Mouse (Mus musculus) hematopoietic stem cell, adult 5-6 weeks (primary cell): ENCODE measurements around the gene Ergic2. TPM values are rescaled to one million over a fixed set of nuclear protein-coding genes. Genes with fewer than 3 reads are reported as not detected.

Source experiments
- ATAC-seq, 2 experiments: fragments of 125-278 bp in 1 of 2; replicated peaks in 1 of 2; 2 replicates each; pipeline ENCODE4 v1.8.0; 2016 to 2017; ENCODE audit warnings: inconsistent platforms in 2 of 2, mild to moderate bottlenecking in 2 of 2, moderate number of reproducible peaks in 2 of 2, low read depth in 1 of 2, moderate TSS enrichment in 1 of 2; ENCODE audit not compliant: low FRiP score in 2 of 2, poor library complexity in 2 of 2, severe bottlenecking in 2 of 2, insufficient read depth in 1 of 2, low TSS enrichment in 1 of 2
- total RNA-seq: library from RNA; stranded (forward); fragments of 172-1452, 232-1000 nt; gene quantifications from 2 replicates; pipeline ENCODE4 v1.2.3, GENCODE M21; 2017

The Ergic2 gene
- total RNA-seq, 1 experiment from 2014 or later, result 107 TPM

DNA sequence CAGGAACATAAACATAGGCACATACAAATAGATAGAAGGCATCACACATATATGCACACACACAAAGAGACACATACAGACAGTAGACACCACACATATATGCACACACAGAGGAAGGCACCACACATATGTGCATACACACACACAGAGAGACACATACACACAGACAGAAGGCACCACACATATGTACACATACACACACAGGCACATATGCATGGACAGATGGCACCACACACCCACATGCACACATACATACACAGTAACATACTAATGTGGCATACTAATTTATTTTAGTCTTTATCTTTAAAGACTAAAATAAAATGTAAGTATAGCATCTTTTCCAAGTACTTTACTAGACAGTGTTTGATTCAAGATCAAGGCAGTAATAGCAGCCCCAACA is 78.6 kb downstream of the Ergic2 start:
- no peak for ATAC-seq

DNA sequence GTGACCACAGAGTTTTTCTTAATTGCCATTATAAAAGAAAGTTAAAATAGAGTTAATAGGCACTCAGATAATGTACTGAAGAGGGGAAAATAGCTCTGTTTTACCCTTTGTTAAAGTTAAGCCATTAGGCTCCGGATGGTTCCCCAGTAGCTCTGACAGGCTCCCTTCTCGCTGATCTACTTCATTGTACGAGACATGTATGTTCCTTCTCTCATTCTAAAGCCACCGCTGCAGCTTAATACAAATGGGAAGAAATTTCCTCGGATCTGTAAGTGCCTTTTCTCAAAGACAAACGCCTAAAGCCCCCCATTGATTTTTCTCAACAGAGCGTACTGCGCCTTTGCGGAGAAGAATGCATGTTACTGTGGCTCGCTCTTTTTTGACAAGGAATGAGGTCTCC is 79.9 kb downstream of the Ergic2 start:
- ATAC-seq, result no peak

Other genes with a start within 250 kb of the Ergic2 start
- 1.7 and 4.9 TPM in 2 replicates for gene Far2, start 165.1 kb downstream of the Ergic2 start, total RNA-seq
- 0.55 and 1.1 TPM in 2 replicates for gene Tmtc1, start 232.0 kb upstream of the Ergic2 start, total RNA-seq